27 mouse cellular contexts compared by ENCODE assay signal in genomic region chr13:45607946-45608345, GRCm38 (mm10).
A peak's percentile ranks its signal among the peaks of the same experiment; 100 is the strongest.
DNase-seq lines count a peak whose midpoint lies in the region; ATAC-seq lines count a peak whose summit lies in the region.
"Had no signal": no experiment of that assay in that cellular context is flagged by ENCODE, and none has a peak within 500 bp of the region (broad histone marks: within the 10 kb centered on the region; RNA-seq: fewer than 3 reads in every experiment).

No protein-coding gene starts in this region.

- whole genome bisulfite sequencing in hindbrain, embryonic 16.5 days = 49% methylated on average over 2 of the region's 2 CpGs
- WGBS in hindbrain, embryonic 11.5 days = 79% methylated on average over 2 of the region's 2 CpGs

- H3K4me3 ChIP-seq in hindbrain, embryonic 16.5 days (ENCODE audit: low read length) = no peak overlapping the region
- H3K4me3 ChIP-seq in hindbrain, embryonic 11.5 days (ENCODE audit: low read depth, low read length) = no peak overlapping the region
- H3K4me3 ChIP-seq: embryonic facial prominence, embryonic 12.5 days; embryonic facial prominence, embryonic 15.5 days; heart, adult 2 months; heart, embryonic 10.5 days; heart, embryonic 13.5 days; hindbrain, embryonic 12.5 days; hindbrain, embryonic 15.5 days had no signal

- no peaks in the 10 kb centered on the region for H3K9me3 ChIP-seq in hindbrain, embryonic 16.5 days (ENCODE audit: control insufficient read depth, low read length)
- H3K9me3 ChIP-seq in hindbrain, embryonic 11.5 days (ENCODE audit: control insufficient read depth, low read length) = no peaks in the 10 kb centered on the region
- H3K9me3 ChIP-seq: embryonic facial prominence, embryonic 15.5 days; heart, embryonic 10.5 days; hindbrain, embryonic 12.5 days; hindbrain, embryonic 15.5 days had no signal

- 0 out of 2 replicates have a peak, but pooled peaks have one; percentile 27 for ATAC-seq in hindbrain, embryonic 16.5 days
- ATAC-seq in hindbrain, embryonic 11.5 days (ENCODE audit: low FRiP score) = no peak
- ATAC-seq: forebrain, embryonic 14.5 days; forebrain, postnatal 0 days; Patski had no signal

- H3K9ac ChIP-seq in hindbrain, embryonic 16.5 days (ENCODE audit: low read depth, low read length) = no peak overlapping the region
- no peak overlapping the region for H3K9ac ChIP-seq in hindbrain, embryonic 11.5 days (ENCODE audit: low read depth, low read length)
- H3K9ac ChIP-seq: embryonic facial prominence, embryonic 12.5 days; embryonic facial prominence, embryonic 15.5 days; forebrain, postnatal 0 days; heart, embryonic 13.5 days; hindbrain, embryonic 12.5 days; hindbrain, embryonic 15.5 days had no signal

- no peaks in the 10 kb centered on the region for H3K27me3 ChIP-seq in hindbrain, embryonic 16.5 days (replicated peaks; ENCODE audit: control insufficient read depth, insufficient read depth, low read length)
- H3K27me3 ChIP-seq in hindbrain, embryonic 11.5 days (ENCODE audit: control insufficient read depth, insufficient read depth, low read length) = no peaks in the 10 kb centered on the region
- H3K27me3 ChIP-seq: CH12.LX; embryonic facial prominence, embryonic 12.5 days; embryonic facial prominence, embryonic 15.5 days; heart, embryonic 13.5 days; hindbrain, embryonic 12.5 days; hindbrain, embryonic 15.5 days; Patski had no signal

- H3K4me1 ChIP-seq in hindbrain, embryonic 16.5 days (ENCODE audit: control insufficient read depth, insufficient read depth, low read depth, low read length) = no peaks in the 10 kb centered on the region
- H3K4me1 ChIP-seq in hindbrain, embryonic 11.5 days (replicated peaks; ENCODE audit: control insufficient read depth, insufficient read depth, low read length) = no peaks in the 10 kb centered on the region
- H3K4me1 ChIP-seq: embryonic facial prominence, embryonic 12.5 days; embryonic facial prominence, embryonic 15.5 days; heart, embryonic 10.5 days; heart, embryonic 13.5 days had no signal

- H3K36me3 ChIP-seq in hindbrain, embryonic 16.5 days (ENCODE audit: control insufficient read depth, insufficient read depth, low read length) = no peaks in the 10 kb centered on the region
- H3K36me3 ChIP-seq in hindbrain, embryonic 11.5 days (ENCODE audit: control insufficient read depth, insufficient read depth, low read length) = no peaks in the 10 kb centered on the region
- H3K36me3 ChIP-seq: embryonic facial prominence, embryonic 12.5 days; embryonic facial prominence, embryonic 15.5 days; heart, embryonic 10.5 days; hindbrain, embryonic 12.5 days; hindbrain, embryonic 15.5 days had no signal

- DNase-seq in hindbrain, embryonic 11.5 days (ENCODE audit: low spot score) = no peak
- peak; percentile 33 to 34 for DNase-seq in layer of hippocampus, postnatal 36 days
- no peak for DNase-seq in layer of hippocampus, adult 8-10 months (ENCODE audit: low spot score in 2 of 2)
- peak; percentile 49 for DNase-seq in right cerebral cortex, adult 18-20 months
- DNase-seq in right cerebral cortex, postnatal 4 days = no peak
- DNase-seq: adrenal gland, postnatal 10 days; adrenal gland, postnatal 36 days; cerebellum, adult 11 months; cerebellum, adult 2 months; cerebellum, adult 9-11 months; cerebellum, postnatal 25 days; forebrain, postnatal 0 days; gastrocnemius, postnatal 10 days; gastrocnemius, postnatal 36 days; heart, adult 2 months; heart, postnatal 14 days; heart, postnatal 4 days had no signal

- H3K27ac ChIP-seq in hindbrain, embryonic 16.5 days (ENCODE audit: low read depth, low read length) = no peak overlapping the region
- no peak overlapping the region for H3K27ac ChIP-seq in hindbrain, embryonic 11.5 days (ENCODE audit: low read depth, low read length)
- H3K27ac ChIP-seq: embryonic facial prominence, embryonic 12.5 days; embryonic facial prominence, embryonic 15.5 days; heart, adult 2 months; heart, embryonic 10.5 days; heart, embryonic 13.5 days; hindbrain, embryonic 12.5 days; hindbrain, embryonic 15.5 days had no signal

- H3K4me2 ChIP-seq in hindbrain, embryonic 16.5 days (ENCODE audit: low read length) = no peak overlapping the region
- no peak overlapping the region for H3K4me2 ChIP-seq in hindbrain, embryonic 11.5 days (replicated peaks; ENCODE audit: low read depth, low read length)
- H3K4me2 ChIP-seq: embryonic facial prominence, embryonic 12.5 days; embryonic facial prominence, embryonic 15.5 days; heart, embryonic 13.5 days; hindbrain, embryonic 12.5 days; hindbrain, embryonic 15.5 days had no signal

Comparison
In these comparisons a context has a peak if more than half of its experiments do, and no peak if none do; other contexts are left out.
1. DNase-seq: peak in layer of hippocampus, postnatal 36 days (2 of 2) and right cerebral cortex, adult 18-20 months (single experiment); none in hindbrain, embryonic 11.5 days (single experiment), layer of hippocampus, adult 8-10 months (0 of 2) and right cerebral cortex, postnatal 4 days (single experiment).